Mouse (Mus musculus) left cerebral cortex, adult 18-20 months (tissue): Measurements from ENCODE around the gene Cenpm. TPM values are rescaled to one million over a fixed set of nuclear protein-coding genes. Genes with fewer than 3 reads are reported as not detected.

Source experiments
- DNase-seq, 2 experiments: peaks; one replicate each; pipeline ENCODE4 v3.0.0; 2021 to 2022; ENCODE audit warnings: low spot score in 2 of 2, mixed read lengths in 1 of 2
- microRNA-seq, 2 experiments: library from miRNA; unstranded; fragments of <30 nt; microRNA quantifications; one replicate each; pipeline ENCODE4 v1.2.0; 2021
- total RNA-seq, 2 experiments: library from RNA; stranded (reverse); gene quantifications; 2 replicates each; pipeline ENCODE4 v1.2.3; 2021

The Cenpm gene
- total RNA-seq, 2 experiments from 2014 or later = 4.0 to 4.4 TPM

- no peak for DNase-seq
These were observed 47.2 kb downstream of the Cenpm start for GRCm38 (mm10) chr15:82197246-82197750.

GRCm38 (mm10) chr15:82196300-82196699 is 48.2 kb downstream of the Cenpm start:
- no peak for DNase-seq

GRCm38 (mm10) chr15:82192617-82193016 is 51.9 kb downstream of the Cenpm start:
- no peak for DNase-seq

- DNase-seq = no peak
These were observed 55.9 kb downstream of the Cenpm start for GRCm38 (mm10) chr15:82188481-82189240.

- DNase-seq = no peak
These were observed 56.6 kb downstream of the Cenpm start for GRCm38 (mm10) chr15:82187924-82188323.

GRCm38 (mm10) chr15:82187401-82187800 is 57.1 kb downstream of the Cenpm start:
- DNase-seq = no peak

GRCm38 (mm10) chr15:82186931-82187330 is 57.6 kb downstream of the Cenpm start:
- DNase-seq = no peak

GRCm38 (mm10) chr15:82186131-82186530 is 58.4 kb downstream of the Cenpm start:
- DNase-seq = no peak

- DNase-seq = no peak
These were observed 59.3 kb downstream of the Cenpm start for GRCm38 (mm10) chr15:82185062-82185783.

- DNase-seq = no peak
These were observed 59.9 kb downstream of the Cenpm start for GRCm38 (mm10) chr15:82184656-82185055.

GRCm38 (mm10) chr15:82184183-82184582 is 60.4 kb downstream of the Cenpm start:
- DNase-seq = no peak

Small RNA genes lying within 50 kb of the gene (microRNA-seq; reads per million reads assigned to microRNA genes)
- 27.3 to 27.9 reads per million in 2 experiments for gene Mir33

Other genes starting within 250 kb of the Cenpm start
- gene Desi1, start 210.9 kb downstream of the Cenpm start, total RNA-seq = 10 to 100 TPM; 83.4 to 85.2 TPM
- 100 to 1,000 TPM; 117 to 125 TPM for gene Snu13, start 197.2 kb downstream of the Cenpm start, total RNA-seq
- gene 4930407I10Rik, start 185.6 kb downstream of the Cenpm start, total RNA-seq = not detected
- gene Mei1, start 174.8 kb downstream of the Cenpm start, total RNA-seq = 1 to 10 TPM; 3.7 to 4.0 TPM
- 10 to 100 TPM; 11.1 to 12.6 TPM for gene Ccdc134, start 116.8 kb downstream of the Cenpm start, total RNA-seq
- gene Srebf2, start 97.6 kb downstream of the Cenpm start, total RNA-seq = 100 to 1,000 TPM; 213 to 223 TPM
- 1 to 10 TPM; 2.6 to 3.0 TPM for gene Shisa8, start 31.9 kb downstream of the Cenpm start, total RNA-seq
- gene Tnfrsf13c, start 20.4 kb downstream of the Cenpm start, total RNA-seq = under 1 TPM; 0.26 to 0.49 TPM
- 100 to 1,000 TPM in 1 of 2 experiments, 10 to 100 TPM in 1; 93.7 to 101 TPM for gene 1500009C09Rik, start 7.6 kb upstream of the Cenpm start, total RNA-seq
- gene Sept3, start 30.1 kb upstream of the Cenpm start, total RNA-seq = 100 to 1,000 TPM; 494 to 520 TPM
- not detected for gene Wbp2nl, start 54.2 kb upstream of the Cenpm start, total RNA-seq
- 10 to 100 TPM; 29.1 to 30.2 TPM for gene Naga, start 94.2 kb upstream of the Cenpm start, total RNA-seq
- gene Pheta2, start 94.2 kb upstream of the Cenpm start, total RNA-seq = under 1 TPM; 0.23 to 0.35 TPM
- gene Smdt1, start 94.2 kb upstream of the Cenpm start, total RNA-seq = 100 to 1,000 TPM; 140 to 146 TPM
- gene Ndufa6, start 109.6 kb upstream of the Cenpm start, total RNA-seq = 100 to 1,000 TPM; 195 to 198 TPM
- 10 to 100 TPM; 36.4 to 40.9 TPM for gene Cyp2d22, start 135.5 kb upstream of the Cenpm start, total RNA-seq
- under 1 TPM in 1 of 2 experiments, not detected in 1; 0.35 TPM for gene Cyp2d11, start 149.3 kb upstream of the Cenpm start, total RNA-seq
- gene Cyp2d10, start 162.4 kb upstream of the Cenpm start, total RNA-seq = under 1 TPM in 1 of 2 experiments, not detected in 1; 0.46 TPM
- not detected for gene Cyp2d9, start 188.7 kb upstream of the Cenpm start, total RNA-seq